Mouse (Mus musculus) MEL (cell line): ENCODE results near the gene Bckdhb. TPM values are rescaled to one million over a fixed set of nuclear protein-coding genes. Genes with fewer than 3 reads are reported as not detected.
"Not testable (repeated sequence)": the region's sequence is repeated elsewhere in the genome, so short reads cannot be mapped to it uniquely, and the experiment has no call there.

Experiments used
- DNase-seq: peaks from one replicate; pipeline ENCODE4 v3.0.0; 2011; ENCODE audit warnings: low read depth, low spot score
- H3K27ac ChIP-seq: 2 replicates; pipeline ENCODE4 v1.5.1; 2012; ENCODE audit warnings: low read depth, mild to moderate bottlenecking, control low read depth, low read length, moderate library complexity; ENCODE audit not compliant: control insufficient read depth
- H3K27me3 ChIP-seq, 2 experiments: fragments of 150-350 bp in 1 of 2; sonication (generic) in 1 of 2; 2 replicates each; pipeline ENCODE4 v1.6.1; 2012; ENCODE audit warnings: low read length in 2 of 2, mild to moderate bottlenecking in 2 of 2, improper control_type of control experiment in 1 of 2, moderate library complexity in 1 of 2; ENCODE audit not compliant: insufficient read depth in 2 of 2, control insufficient read depth in 1 of 2
- H3K36me3 ChIP-seq, 2 experiments: 2 replicates each; pipeline ENCODE4 v1.6.1; 2012 to 2014; ENCODE audit warnings: low read length in 2 of 2, improper control_type of control experiment in 1 of 2, inconsistent platforms in 1 of 2, mild to moderate bottlenecking in 1 of 2; ENCODE audit not compliant: insufficient read depth in 2 of 2, control insufficient read depth in 1 of 2
- H3K4me1 ChIP-seq, 2 experiments: fragments of 150-350 bp in 1 of 2; sonication (generic) in 1 of 2; 2 replicates each; pipeline ENCODE4 v1.6.1; 2012; ENCODE audit warnings: low read length in 2 of 2, improper control_type of control experiment in 1 of 2, mild to moderate bottlenecking in 1 of 2; ENCODE audit not compliant: insufficient read depth in 2 of 2, control insufficient read depth in 1 of 2
- H3K4me3 ChIP-seq, 2 experiments: fragments of 150-350 bp in 1 of 2; sonication (generic) in 1 of 2; 2 replicates each; pipeline ENCODE4 v1.5.1; 2012; ENCODE audit warnings: low read depth in 2 of 2, low read length in 2 of 2, mild to moderate bottlenecking in 2 of 2, moderate library complexity in 2 of 2, control low read depth in 1 of 2, improper control_type of control experiment in 1 of 2; ENCODE audit not compliant: control insufficient read depth in 1 of 2, insufficient read depth in 1 of 2
- H3K79me2 ChIP-seq: 2 replicates; pipeline ENCODE4 v1.6.1; 2012; ENCODE audit warnings: mild to moderate bottlenecking, low read length, moderate library complexity; ENCODE audit not compliant: control insufficient read depth, poor library complexity, insufficient read depth
- H3K9ac ChIP-seq: 2 replicates; pipeline ENCODE4 v1.6.1; 2012; ENCODE audit warnings: low read depth, mild to moderate bottlenecking, control low read depth, low read length, moderate library complexity; ENCODE audit not compliant: control insufficient read depth, poor library complexity, severe bottlenecking
- H3K9me3 ChIP-seq: fragments of 150-350 bp; sonication (generic); replicated peaks from 2 replicates; pipeline ENCODE4 v1.6.1; 2012; ENCODE audit warnings: mild to moderate bottlenecking, low read length, improper control_type of control experiment, moderate library complexity; ENCODE audit not compliant: insufficient read depth
- BHLHE40 ChIP-seq: IDR thresholded peaks from 2 replicates; pipeline ENCODE4 v1.6.1; 2012; ENCODE audit warnings: low read depth, mild to moderate bottlenecking, inconsistent platforms, low read length, improper control_type of control experiment, borderline replicate concordance
- CHD1 ChIP-seq: IDR thresholded peaks from 2 replicates; pipeline ENCODE4 v1.6.1; 2012; ENCODE audit warnings: low read depth, mild to moderate bottlenecking, inconsistent platforms, low read length, improper control_type of control experiment
- CHD2 ChIP-seq: IDR thresholded peaks from 2 replicates; pipeline ENCODE4 v1.6.1; 2011; ENCODE audit warnings: low read length, improper control_type of control experiment
- CTCF ChIP-seq, 3 experiments: IDR thresholded peaks in 2 of 3; conservative IDR thresholded peaks in 1 of 3; 2 replicates each; pipeline ENCODE4 v1.5.1; 2011 to 2012; ENCODE audit warnings: low read length in 3 of 3, low read depth in 2 of 3, mild to moderate bottlenecking in 2 of 3, improper control_type of control experiment in 1 of 3, inconsistent platforms in 1 of 3, mixed read lengths in 1 of 3, moderate library complexity in 1 of 3; ENCODE audit not compliant: control insufficient read depth in 1 of 3, insufficient read depth in 1 of 3, poor library complexity in 1 of 3, severe bottlenecking in 1 of 3
- ELF1 ChIP-seq: IDR thresholded peaks from 2 replicates; pipeline ENCODE4 v1.6.1; 2014; ENCODE audit warnings: low read depth, mild to moderate bottlenecking, inconsistent platforms, low read length, improper control_type of control experiment, moderate library complexity
- EP300 ChIP-seq, 2 experiments: IDR thresholded peaks; 2 replicates each; pipeline ENCODE4 v1.6.1; 2011; ENCODE audit warnings: improper control_type of control experiment in 2 of 2, low read length in 2 of 2, low read depth in 1 of 2, mild to moderate bottlenecking in 1 of 2
- ETS1 ChIP-seq: IDR thresholded peaks from 2 replicates; pipeline ENCODE4 v1.6.1; 2012; ENCODE audit warnings: low read depth, mild to moderate bottlenecking, inconsistent platforms, low read length, improper control_type of control experiment, moderate library complexity
- GATA1 ChIP-seq: IDR thresholded peaks from 2 replicates; pipeline ENCODE4 v1.6.1; 2011; ENCODE audit warnings: low read depth, low read length, improper control_type of control experiment
- HCFC1 ChIP-seq: IDR thresholded peaks from 2 replicates; pipeline ENCODE4 v1.6.1; 2012; ENCODE audit warnings: low read depth, mild to moderate bottlenecking, inconsistent platforms, low read length, improper control_type of control experiment, moderate library complexity
- JUND ChIP-seq: IDR thresholded peaks from 2 replicates; pipeline ENCODE4 v1.6.1; 2011; ENCODE audit warnings: low read depth, mild to moderate bottlenecking, improper control_type of control experiment, low read length
- KAT2A ChIP-seq: conservative IDR thresholded peaks from 2 replicates; pipeline ENCODE4 v1.6.1; 2012; ENCODE audit warnings: low read depth, low read length, improper control_type of control experiment, inconsistent platforms
- MAX ChIP-seq: IDR thresholded peaks from 2 replicates; pipeline ENCODE4 v1.6.1; 2011; ENCODE audit warnings: low read length, improper control_type of control experiment
- MAZ ChIP-seq: IDR thresholded peaks from 2 replicates; pipeline ENCODE4 v1.6.1; 2012; ENCODE audit warnings: low read depth, mild to moderate bottlenecking, inconsistent platforms, low read length, improper control_type of control experiment
- MXI1 ChIP-seq: IDR thresholded peaks from 2 replicates; pipeline ENCODE4 v1.6.1; 2011; ENCODE audit warnings: mild to moderate bottlenecking, low read depth, low read length, improper control_type of control experiment
- MYB ChIP-seq: IDR thresholded peaks from 2 replicates; pipeline ENCODE4 v1.6.1; 2011; ENCODE audit warnings: mild to moderate bottlenecking, low read depth, low read length, improper control_type of control experiment
- MYC ChIP-seq: IDR thresholded peaks from 2 replicates; pipeline ENCODE4 v1.6.1; 2011; ENCODE audit warnings: low read depth, mild to moderate bottlenecking, low read length, improper control_type of control experiment, moderate library complexity
- NELFE ChIP-seq: IDR thresholded peaks from 2 replicates; pipeline ENCODE4 v1.6.1; 2011; ENCODE audit warnings: low read depth, low read length, improper control_type of control experiment
- POLR2A ChIP-seq, 2 experiments: IDR thresholded peaks; 2 replicates each; pipeline ENCODE4 v1.6.1; 2011 to 2012; ENCODE audit warnings: low read length in 2 of 2, mild to moderate bottlenecking in 2 of 2, control low read depth in 1 of 2, improper control_type of control experiment in 1 of 2, low read depth in 1 of 2, moderate library complexity in 1 of 2; ENCODE audit not compliant: control insufficient read depth in 1 of 2, insufficient read depth in 1 of 2, poor library complexity in 1 of 2
- RAD21 ChIP-seq: IDR thresholded peaks from 2 replicates; pipeline ENCODE4 v1.6.1; 2011; ENCODE audit warnings: mild to moderate bottlenecking, low read depth, low read length, improper control_type of control experiment
- RCOR1 ChIP-seq: IDR thresholded peaks from 2 replicates; pipeline ENCODE4 v1.6.1; 2012; ENCODE audit warnings: low read depth, mild to moderate bottlenecking, inconsistent platforms, low read length, improper control_type of control experiment
- SIN3A ChIP-seq: IDR thresholded peaks from 2 replicates; pipeline ENCODE4 v1.6.1; 2012; ENCODE audit warnings: low read length, improper control_type of control experiment, inconsistent platforms
- SMC3 ChIP-seq: IDR thresholded peaks from 2 replicates; pipeline ENCODE4 v1.6.1; 2011; ENCODE audit warnings: low read depth, low read length, improper control_type of control experiment
- TAL1 ChIP-seq: IDR thresholded peaks from 2 replicates; pipeline ENCODE4 v1.6.1; 2012; ENCODE audit warnings: mild to moderate bottlenecking, inconsistent platforms, low read length, moderate library complexity, mixed read lengths
- TCF12 ChIP-seq: IDR thresholded peaks from 2 replicates; pipeline ENCODE4 v1.6.1; 2014; ENCODE audit warnings: low read depth, mild to moderate bottlenecking, inconsistent platforms, low read length, improper control_type of control experiment, moderate library complexity
- USF1 ChIP-seq: IDR thresholded peaks from 2 replicates; pipeline ENCODE4 v1.6.1; 2014; ENCODE audit warnings: low read depth, mild to moderate bottlenecking, inconsistent platforms, low read length, improper control_type of control experiment, moderate library complexity
- USF2 ChIP-seq, 2 experiments: IDR thresholded peaks; 2 replicates each; pipeline ENCODE4 v1.6.1; 2011 to 2012; ENCODE audit warnings: improper control_type of control experiment in 2 of 2, low read length in 2 of 2, borderline replicate concordance in 1 of 2, inconsistent platforms in 1 of 2, low read depth in 1 of 2, mild to moderate bottlenecking in 1 of 2; ENCODE audit not compliant: insufficient read depth in 1 of 2
- ZC3H11A ChIP-seq: IDR thresholded peaks from 2 replicates; pipeline ENCODE4 v1.6.1; 2012; ENCODE audit warnings: low read depth, mild to moderate bottlenecking, inconsistent platforms, low read length, improper control_type of control experiment
- ZKSCAN1 ChIP-seq: IDR thresholded peaks from 2 replicates; pipeline ENCODE4 v1.6.1; 2012; ENCODE audit warnings: low read depth, mild to moderate bottlenecking, inconsistent platforms, low read length, improper control_type of control experiment, moderate library complexity
- ZMIZ1 ChIP-seq: IDR thresholded peaks from 2 replicates; pipeline ENCODE4 v1.6.1; 2012; ENCODE audit warnings: low read depth, mild to moderate bottlenecking, inconsistent platforms, low read length, improper control_type of control experiment, moderate library complexity
- ZNF384 ChIP-seq: IDR thresholded peaks from 2 replicates; pipeline ENCODE4 v1.6.1; 2012; ENCODE audit warnings: low read depth, mild to moderate bottlenecking, inconsistent platforms, low read length, improper control_type of control experiment
- polyA plus RNA-seq, 2 experiments: library from polyadenylated mRNA; stranded (reverse) in 1 of 2; unstranded in 1 of 2; fragments of >175 nt in 1 of 2; fragments of >200 nt in 1 of 2; gene quantifications; 2 replicates each; pipeline versions ENCODE4 v1.2.1 to v1.2.4; 2012; ENCODE audit warnings: low replicate concordance in 2 of 2, low read depth in 1 of 2; ENCODE audit not compliant: insufficient read length in 2 of 2, insufficient read depth in 1 of 2, missing spikeins in 1 of 2
- total RNA-seq: library from RNA; depleted of rRNA; stranded (reverse); fragments of 300-350 nt; gene quantifications from 2 replicates; pipeline ENCODE4 v1.2.3, GENCODE M21; 2012

Bckdhb gene
- total and polyA plus RNA-seq, 3 experiments = 15.9 to 26.6 TPM; not detected in 1

DNA sequence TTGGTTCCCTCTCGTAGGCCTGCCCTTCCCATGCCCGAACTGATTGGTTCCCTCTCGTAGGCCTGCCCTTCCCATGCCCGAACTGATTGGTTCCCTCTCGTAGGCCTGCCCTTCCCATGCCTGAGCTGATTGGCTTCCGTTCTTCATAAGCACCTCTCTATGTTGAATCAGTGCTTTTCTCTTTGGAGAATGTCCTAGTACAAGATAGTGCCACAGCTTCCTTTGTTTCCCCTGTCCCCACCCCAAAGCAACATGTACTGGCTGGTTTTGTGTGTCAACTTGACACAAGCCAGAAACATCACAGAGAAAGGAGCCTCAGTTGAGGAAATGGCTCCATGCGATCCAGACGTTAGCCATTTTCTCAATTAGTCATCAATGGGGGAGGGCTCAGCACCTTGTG, 93.2 kb downstream of the Bckdhb start:
- H3K4me3 ChIP-seq, DNase-seq, H3K4me1 ChIP-seq, H3K27me3 ChIP-seq, H3K27ac ChIP-seq, H3K79me2 ChIP-seq, H3K9me3 ChIP-seq, H3K36me3 ChIP-seq, H3K9ac ChIP-seq: not testable (repeated sequence)

DNA sequence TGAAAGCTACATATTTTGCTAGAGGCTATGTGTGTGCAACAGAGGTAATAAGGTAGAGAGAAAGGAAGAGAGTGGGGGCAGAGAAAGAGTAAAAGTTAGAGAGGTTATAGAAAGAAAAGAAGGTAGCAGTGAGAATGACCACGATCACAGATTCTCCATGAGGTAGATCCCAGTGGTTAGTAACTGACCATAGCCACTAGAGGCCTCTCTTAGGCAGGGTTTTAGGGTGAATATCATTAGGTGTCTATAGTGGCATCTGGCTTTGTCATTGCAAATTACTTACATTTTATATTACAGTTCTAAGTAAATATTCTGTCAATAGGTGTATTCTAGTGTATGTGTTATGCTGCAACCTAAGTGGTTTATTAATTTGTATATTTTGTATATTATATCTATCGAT, 94.7 kb downstream of the Bckdhb start:
- peak; percentile 32 for DNase-seq

DNA sequence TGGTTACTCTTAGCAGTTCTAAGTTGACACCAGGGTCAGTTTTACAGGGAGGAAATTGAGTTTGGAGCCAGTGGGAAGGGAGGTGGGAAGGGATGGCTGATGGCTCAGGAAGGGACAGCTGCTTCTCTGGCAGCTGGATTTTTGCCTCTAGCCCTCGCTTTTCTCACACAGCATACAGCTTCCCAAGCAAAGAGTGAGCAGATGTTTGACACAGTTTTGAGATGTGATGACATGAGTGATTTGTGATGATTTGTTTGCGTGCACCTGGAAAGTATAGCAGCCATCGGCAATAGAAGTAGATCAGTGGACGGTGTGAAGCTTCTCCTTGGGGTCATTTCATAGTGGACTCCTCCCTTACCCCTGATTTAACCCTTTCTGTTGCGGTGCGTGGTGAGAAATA, 96.2 kb downstream of the Bckdhb start:
- Histone ChIP-seq H3K4me1 (no peaks in the 10 kb centered on the region), H3K27ac (no peak overlapping the region), H3K27me3 (no peaks in the 10 kb centered on the region), H3K9ac (no peak overlapping the region), H3K4me3 (no peak overlapping the region), H3K79me2 (no peaks in the 10 kb centered on the region), H3K36me3 (no peaks in the 10 kb centered on the region), H3K9me3 (no peaks in the 10 kb centered on the region)
- no peak for DNase-seq
- no peak for TF ChIP-seq RAD21
- TF ChIP-seq NELFE = no peak
- TF ChIP-seq JUND = no peak
- TF ChIP-seq KAT2A = no peak
- no peak for TF ChIP-seq SIN3A
- TF ChIP-seq USF2 (IDR thresholded peaks at IDR 0.05; ENCODE audit: borderline replicate concordance in 1 of 2, insufficient read depth in 1 of 2, low read depth in 1 of 2, low read length in 2 of 2) = no peak
- TF ChIP-seq SMC3 = no peak
- TF ChIP-seq ZKSCAN1 = no peak
- TF ChIP-seq ZNF384 = no peak
- TF ChIP-seq ETS1 = no peak
- no peak for TF ChIP-seq MAX
- TF ChIP-seq RCOR1 = no peak
- TF ChIP-seq CHD1 = no peak
- TF ChIP-seq BHLHE40 = no peak
- no peak for TF ChIP-seq TAL1
- no peak for TF ChIP-seq ELF1
- no peak for TF ChIP-seq USF1

More for the DNA sequence above, 94.7 kb downstream of the Bckdhb start:
- H3K27me3 ChIP-seq = no peaks in the 10 kb centered on the region
- H3K79me2 ChIP-seq = no peaks in the 10 kb centered on the region
- TF ChIP-seq CHD1 = no peak
- no peak for TF ChIP-seq GATA1
- peak; percentile 9 to 55 (median 20); a peak in 2 of 6 replicates for TF ChIP-seq CTCF (IDR thresholded peaks at IDR 0.05 in 2 of 3, conservative IDR thresholded peaks at IDR 0.05 in 1 of 3; ENCODE audit: control insufficient read depth in 1 of 3, insufficient read depth in 1 of 3, low read depth in 2 of 3, low read length in 3 of 3, poor library complexity in 1 of 3, severe bottlenecking in 1 of 3)
- TF ChIP-seq USF1 = no peak
- TF ChIP-seq EP300 (IDR thresholded peaks at IDR 0.05; ENCODE audit: low read depth in 1 of 2, low read length in 2 of 2) = no peak
- no peak for TF ChIP-seq MAZ
- TF ChIP-seq HCFC1 = no peak
- no peak for TF ChIP-seq ZKSCAN1
- TF ChIP-seq TAL1 = no peak
- TF ChIP-seq RAD21 = peak; percentile 73
- TF ChIP-seq MAX = no peak
- TF ChIP-seq MYB = no peak
- TF ChIP-seq ZC3H11A = peak; percentile 43
- TF ChIP-seq SMC3 = peak; percentile 54
- no peak for TF ChIP-seq KAT2A
- TF ChIP-seq TCF12 = no peak
- no peak for TF ChIP-seq ELF1
- TF ChIP-seq MYC = no peak
- no peak for TF ChIP-seq ZMIZ1
- TF ChIP-seq CHD2 = no peak
- no peak for TF ChIP-seq MXI1
- TF ChIP-seq POLR2A (IDR thresholded peaks at IDR 0.05; ENCODE audit: control insufficient read depth in 1 of 2, insufficient read depth in 1 of 2, low read depth in 1 of 2, low read length in 2 of 2, poor library complexity in 1 of 2) = no peak
- no peaks in the 10 kb centered on the region for H3K4me1 ChIP-seq
- no peaks in the 10 kb centered on the region for H3K36me3 ChIP-seq
- H3K4me3 ChIP-seq = no peak overlapping the region
- H3K27ac ChIP-seq = no peak overlapping the region
- H3K9ac ChIP-seq = no peak overlapping the region
- no peaks in the 10 kb centered on the region for H3K9me3 ChIP-seq
